Mouse (Mus musculus) kidney, embryonic 16.5 days (tissue): Measurements from ENCODE around the gene Rhobtb1. TPM values are rescaled to one million over a fixed set of nuclear protein-coding genes. Genes with fewer than 3 reads are reported as not detected.

Experiments used
- ATAC-seq: fragments of 200-750 bp; cut with Nextera tagmentation; 2 replicates; pipeline ENCODE4 v1.8.0; 2017; ENCODE audit warnings: moderate TSS enrichment; ENCODE audit not compliant: low FRiP score, low TSS enrichment
- H3K27ac ChIP-seq: fragments of 300-500 bp; sonication (generic); 2 replicates; pipeline ENCODE4 v1.5.1; 2014; ENCODE audit warnings: low read length
- H3K27me3 ChIP-seq: fragments of 300-500 bp; sonication (generic); 2 replicates; pipeline ENCODE4 v1.6.1; 2014; ENCODE audit warnings: low read length, control low read depth, mixed read lengths; ENCODE audit not compliant: insufficient read depth
- H3K36me3 ChIP-seq: fragments of 300-500 bp; sonication (generic); 2 replicates; pipeline ENCODE4 v1.6.1; 2014; ENCODE audit warnings: low read length, control low read depth, mixed read lengths; ENCODE audit not compliant: insufficient read depth
- H3K4me1 ChIP-seq: fragments of 300-500 bp; sonication (generic); 2 replicates; pipeline ENCODE4 v1.6.1; 2014; ENCODE audit warnings: low read length, control low read depth, mixed read lengths; ENCODE audit not compliant: insufficient read depth
- H3K4me2 ChIP-seq: fragments of 300-500 bp; sonication (generic); replicated peaks from 2 replicates; pipeline ENCODE4 v1.6.1; 2014; ENCODE audit warnings: low read depth, low read length
- H3K4me3 ChIP-seq: fragments of 300-500 bp; sonication (generic); 2 replicates; pipeline ENCODE4 v1.5.1; 2014; ENCODE audit warnings: mild to moderate bottlenecking, low read length
- H3K9ac ChIP-seq: fragments of 300-500 bp; sonication (generic); replicated peaks from 2 replicates; pipeline ENCODE4 v1.6.1; 2014; ENCODE audit warnings: low read length
- H3K9me3 ChIP-seq: fragments of 300-500 bp; sonication (generic); 2 replicates; pipeline ENCODE4 v1.6.1; 2016; ENCODE audit warnings: low read length, control low read depth
- WGBS: fragments of 180-500 bp; shearing (Covaris S2); extraction: QIAGEN DNeasy Blood & Tissue Kit; methylation state at CpG from one replicate; pipeline ENCODE4 v1.1.7; 2014; 5-methylcytosine and 5-hydroxymethylcytosine counted together
- polyA plus RNA-seq: library from polyadenylated mRNA; unstranded; fragments of >200 nt; fragmentation: Nextera tagmentation; extraction: Ambion mirVana; gene quantifications from 2 replicates; pipeline ENCODE4 v1.2.1, GENCODE M21; 2015

Rhobtb1 gene
- polyA plus RNA-seq, 1 experiment from 2014 or later, result 22.2 TPM

DNA sequence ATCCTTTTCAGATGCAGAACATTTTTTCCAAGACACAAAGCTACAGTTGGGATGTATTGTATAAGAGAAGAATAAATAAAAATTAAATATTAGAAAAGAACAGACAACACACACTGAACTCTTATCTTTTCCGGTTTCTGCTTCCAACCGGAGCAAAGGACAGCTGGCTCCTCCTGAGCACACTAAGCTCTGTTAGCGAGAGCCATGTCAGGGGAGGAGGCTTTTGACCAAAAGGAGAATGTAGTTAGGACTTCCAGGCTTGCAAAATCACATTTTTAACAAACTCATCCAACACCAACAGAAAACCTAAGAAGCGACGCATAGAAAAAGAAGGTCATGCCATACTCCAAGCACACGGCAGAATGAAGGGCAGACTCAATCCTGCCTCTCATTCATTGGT lies 54.8 kb downstream of the Rhobtb1 start:
- Histone ChIP-seq H3K9ac (no peak overlapping the region), H3K27ac (no peak overlapping the region), H3K4me1 (0 out of 2 replicates have a peak, but pooled peaks cover 4% of the 10 kb centered on the region), H3K36me3 (peaks cover 5% of the 10 kb centered on the region; the same call in 1 of the 2 replicates), H3K9me3 (no peaks in the 10 kb centered on the region), H3K4me3 (no peak overlapping the region), H3K27me3 (no peaks in the 10 kb centered on the region), H3K4me2 (no peak overlapping the region)
- WGBS, result 87% methylated on average over 6 of the region's 6 CpGs
- no peak for ATAC-seq

DNA sequence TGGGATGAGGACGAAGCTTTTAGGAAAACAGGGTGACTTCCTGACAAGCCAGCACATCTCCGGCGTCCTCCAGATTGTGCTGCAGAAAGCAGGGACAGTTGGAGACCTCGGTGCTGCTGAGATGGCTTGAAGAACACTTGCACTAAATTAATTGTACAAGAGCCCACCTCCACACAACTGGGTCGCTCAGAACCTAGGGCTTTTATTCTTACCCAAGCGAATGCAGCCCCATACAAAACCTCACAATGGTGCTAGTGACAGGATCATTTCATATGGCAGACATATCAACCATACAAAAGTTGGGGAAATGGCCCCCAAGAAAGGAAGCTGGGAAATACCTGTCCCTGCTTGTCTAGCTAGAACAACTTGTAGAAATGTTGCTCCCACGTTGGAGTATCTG lies 56.2 kb downstream of the Rhobtb1 start:
- ATAC-seq, result no peak
- Histone ChIP-seq H3K27ac (no peak overlapping the region), H3K27me3 (no peaks in the 10 kb centered on the region), H3K4me2 (no peak overlapping the region), H3K9ac (no peak overlapping the region), H3K4me3 (no peak overlapping the region), H3K4me1 (0 out of 2 replicates have a peak, but pooled peaks cover 4% of the 10 kb centered on the region), H3K9me3 (no peaks in the 10 kb centered on the region), H3K36me3 (peaks cover 5% of the 10 kb centered on the region; the same call in 1 of the 2 replicates)
- WGBS, result 82% methylated on average over 7 of the region's 7 CpGs

DNA sequence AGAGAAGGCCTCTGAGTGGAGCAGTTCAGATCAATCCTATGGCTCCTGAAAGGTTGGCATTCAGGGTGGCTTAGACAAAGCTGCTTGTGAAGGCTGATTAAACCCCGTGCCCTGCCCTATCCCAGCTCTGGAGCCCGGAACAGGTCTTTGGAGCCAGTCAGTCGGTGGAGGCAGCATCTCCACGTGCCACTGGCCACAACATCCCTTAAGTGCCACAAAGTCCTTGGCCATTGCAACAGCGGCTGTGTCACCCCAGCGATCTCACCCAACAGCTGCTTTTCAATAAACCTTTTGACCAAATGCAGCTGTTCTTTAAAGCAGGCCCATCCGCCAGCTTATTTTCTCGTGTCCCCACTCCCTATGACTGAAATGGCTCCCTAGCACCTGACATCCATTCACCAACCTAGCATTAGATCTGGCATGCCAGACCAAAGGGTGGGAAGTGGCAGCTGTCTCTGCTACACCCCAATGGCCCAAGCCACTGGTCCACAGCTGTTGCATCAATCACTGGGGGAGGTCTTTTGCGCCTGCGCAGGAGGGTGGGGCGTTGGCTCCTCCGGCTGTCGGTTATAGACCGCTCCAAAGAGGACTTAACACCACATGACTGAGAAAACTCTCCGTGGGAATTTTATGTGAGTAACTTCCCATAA lies 56.9 kb downstream of the Rhobtb1 start:
- WGBS, result 84% methylated on average over 15 of the region's 15 CpGs
- Histone ChIP-seq H3K4me2 (no peak overlapping the region), H3K27ac (no peak overlapping the region), H3K36me3 (peaks cover 5% of the 10 kb centered on the region; the same call in 1 of the 2 replicates), H3K27me3 (no peaks in the 10 kb centered on the region), H3K4me1 (0 out of 2 replicates have a peak, but pooled peaks cover 4% of the 10 kb centered on the region), H3K9ac (no peak overlapping the region), H3K9me3 (no peaks in the 10 kb centered on the region), H3K4me3 (no peak overlapping the region)
- no peak for ATAC-seq

DNA sequence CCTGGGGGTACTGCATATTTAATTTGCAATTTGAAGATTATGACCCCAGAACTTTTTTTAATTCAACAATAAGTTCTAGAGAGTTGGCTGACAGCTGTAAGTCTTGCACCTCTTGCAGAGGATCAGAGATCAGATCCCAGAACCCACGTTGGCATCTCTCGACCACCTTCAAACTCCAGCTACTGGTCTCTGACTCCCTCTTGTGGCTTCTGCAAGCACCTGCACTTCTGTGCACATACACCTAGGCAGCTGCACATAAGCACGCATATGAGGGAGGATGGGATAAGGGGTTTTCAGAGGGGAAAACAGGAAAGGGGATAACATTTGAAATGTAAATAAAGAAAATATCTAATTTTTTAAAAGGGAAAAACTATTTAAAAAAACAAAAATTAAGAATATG lies 57.5 kb downstream of the Rhobtb1 start:
- no peak overlapping the region for H3K27ac ChIP-seq
- no peak overlapping the region for H3K9ac ChIP-seq
- H3K9me3 ChIP-seq, result no peaks in the 10 kb centered on the region
- no peak overlapping the region for H3K4me3 ChIP-seq
- H3K4me2 ChIP-seq, result no peak overlapping the region
- peaks cover 5% of the 10 kb centered on the region; the same call in 1 of the 2 replicates for H3K36me3 ChIP-seq
- no peak for ATAC-seq
- H3K4me1 ChIP-seq, result 0 out of 2 replicates have a peak, but pooled peaks cover 4% of the 10 kb centered on the region
- no peaks in the 10 kb centered on the region for H3K27me3 ChIP-seq
- WGBS, result 94% methylated on average over 3 of the region's 3 CpGs

DNA sequence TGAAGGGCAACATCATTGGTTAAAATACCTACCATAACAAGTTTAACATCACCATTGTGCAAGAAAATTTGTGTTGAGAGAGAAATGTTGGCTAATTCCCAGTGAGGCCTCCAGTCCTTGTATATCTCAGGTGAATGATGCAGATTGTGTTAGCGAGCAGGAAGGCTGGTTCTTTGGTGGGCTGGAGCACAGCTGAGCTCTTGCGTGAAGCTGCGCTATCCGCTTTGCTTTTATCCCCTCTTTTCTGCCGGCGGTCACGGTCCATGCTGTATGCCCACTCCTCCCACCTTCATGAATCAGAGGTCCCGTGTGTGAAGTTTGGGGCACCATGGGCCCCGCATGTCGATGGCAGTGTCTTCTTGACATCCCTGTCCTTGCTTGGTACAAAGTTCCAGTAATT lies 58.8 kb downstream of the Rhobtb1 start:
- no peak for ATAC-seq
- WGBS, result 97% methylated on average over 10 of the region's 10 CpGs
- H3K9ac ChIP-seq, result no peak overlapping the region
- H3K4me3 ChIP-seq, result no peak overlapping the region
- H3K4me2 ChIP-seq, result no peak overlapping the region
- peaks cover 5% of the 10 kb centered on the region; the same call in 1 of the 2 replicates for H3K36me3 ChIP-seq
- no peak overlapping the region for H3K27ac ChIP-seq
- H3K27me3 ChIP-seq, result no peaks in the 10 kb centered on the region
- H3K9me3 ChIP-seq, result no peaks in the 10 kb centered on the region
- peaks cover 7% of the 10 kb centered on the region; the same call in 1 of the 2 replicates for H3K4me1 ChIP-seq

DNA sequence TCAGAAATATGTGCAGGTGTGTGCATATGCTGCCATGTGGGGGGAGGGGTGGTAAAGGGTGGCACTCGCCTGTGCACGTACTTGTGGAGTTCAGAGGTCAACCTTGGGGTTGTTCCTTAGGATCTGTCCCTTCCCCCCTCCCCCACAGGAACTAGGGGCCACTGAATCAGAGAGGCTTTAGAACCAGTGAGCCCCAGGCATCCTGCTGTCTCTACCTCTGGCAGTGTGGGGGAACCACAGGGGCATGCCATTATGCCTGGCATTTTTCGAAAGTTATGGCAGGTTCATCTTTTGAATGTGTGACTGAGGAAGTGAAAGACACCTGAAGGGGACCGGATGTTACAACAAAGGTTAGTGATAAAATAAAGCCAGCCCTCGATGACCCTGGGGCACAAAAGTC lies 59.4 kb downstream of the Rhobtb1 start:
- Histone ChIP-seq H3K4me2 (no peak overlapping the region), H3K4me3 (no peak overlapping the region), H3K27ac (no peak overlapping the region), H3K27me3 (no peaks in the 10 kb centered on the region), H3K9ac (no peak overlapping the region), H3K4me1 (peaks cover 7% of the 10 kb centered on the region; the same call in 1 of the 2 replicates), H3K36me3 (peaks cover 5% of the 10 kb centered on the region; the same call in 1 of the 2 replicates), H3K9me3 (no peaks in the 10 kb centered on the region)
- WGBS, result 74% methylated on average over 5 of the region's 5 CpGs
- ATAC-seq, result no peak

DNA sequence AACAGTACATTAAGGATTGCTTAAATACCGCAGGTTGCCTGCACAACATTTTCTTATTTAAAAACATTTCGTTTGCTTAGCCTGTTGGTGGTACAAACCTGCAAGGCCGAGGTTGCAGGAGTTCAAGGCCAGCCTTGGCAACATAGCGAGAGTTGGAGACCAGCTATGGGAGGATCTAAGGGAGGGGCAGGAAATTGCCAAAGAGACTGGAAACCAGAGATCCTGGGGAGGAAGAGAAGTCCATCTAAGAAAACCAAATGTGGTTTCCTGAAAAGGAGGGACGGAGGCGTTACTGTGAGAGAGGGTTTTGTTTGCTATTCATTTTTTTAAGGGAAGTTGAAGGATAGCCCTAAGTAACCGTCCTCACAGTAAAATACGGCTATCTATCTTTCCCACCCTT lies 60.3 kb downstream of the Rhobtb1 start:
- H3K27ac ChIP-seq, result peak overlapping the region; percentile 99
- no peaks in the 10 kb centered on the region for H3K27me3 ChIP-seq
- ATAC-seq, result no peak
- 49% methylated on average over 8 of the region's 8 CpGs for WGBS
- no peaks in the 10 kb centered on the region for H3K9me3 ChIP-seq
- H3K4me1 ChIP-seq, result peaks cover 7% of the 10 kb centered on the region; the same call in 1 of the 2 replicates
- peak overlapping the region; percentile 81 for H3K4me3 ChIP-seq
- H3K36me3 ChIP-seq, result peaks cover 10% of the 10 kb centered on the region
- H3K9ac ChIP-seq, result peak overlapping the region; percentile 93
- H3K4me2 ChIP-seq, result peak overlapping the region; percentile 95

DNA sequence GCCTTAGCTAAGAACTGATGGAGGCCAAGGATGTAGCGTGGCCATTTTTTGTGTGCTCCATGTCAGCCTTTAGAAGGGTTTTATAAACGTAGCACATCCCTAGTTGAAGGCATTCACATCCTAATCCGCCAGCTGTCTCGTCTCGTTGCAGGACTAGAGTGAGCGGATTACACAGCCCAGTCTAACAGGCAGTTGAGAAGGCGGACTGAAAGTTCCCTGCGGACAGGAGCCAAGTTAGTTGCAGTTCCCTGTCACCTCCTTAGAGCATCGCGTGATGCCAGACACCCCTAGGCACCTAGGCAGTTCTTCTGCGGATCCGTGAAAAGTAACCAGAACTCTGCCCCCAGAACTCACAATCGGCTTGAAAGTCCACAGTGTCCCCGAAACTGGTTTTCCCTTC lies 60.7 kb downstream of the Rhobtb1 start:
- 5% methylated on average over 14 of the region's 14 CpGs for WGBS
- H3K27me3 ChIP-seq, result no peaks in the 10 kb centered on the region
- peak; percentile 20; the same call in 1 of the 2 replicates for ATAC-seq
- peak overlapping the region; percentile 95 for H3K4me2 ChIP-seq
- peak overlapping the region; percentile 81 for H3K4me3 ChIP-seq
- H3K9me3 ChIP-seq, result no peaks in the 10 kb centered on the region
- H3K27ac ChIP-seq, result peak overlapping the region; percentile 99
- H3K4me1 ChIP-seq, result peaks cover 7% of the 10 kb centered on the region; the same call in 1 of the 2 replicates
- H3K36me3 ChIP-seq, result peaks cover 11% of the 10 kb centered on the region
- H3K9ac ChIP-seq, result peak overlapping the region; percentile 93

DNA sequence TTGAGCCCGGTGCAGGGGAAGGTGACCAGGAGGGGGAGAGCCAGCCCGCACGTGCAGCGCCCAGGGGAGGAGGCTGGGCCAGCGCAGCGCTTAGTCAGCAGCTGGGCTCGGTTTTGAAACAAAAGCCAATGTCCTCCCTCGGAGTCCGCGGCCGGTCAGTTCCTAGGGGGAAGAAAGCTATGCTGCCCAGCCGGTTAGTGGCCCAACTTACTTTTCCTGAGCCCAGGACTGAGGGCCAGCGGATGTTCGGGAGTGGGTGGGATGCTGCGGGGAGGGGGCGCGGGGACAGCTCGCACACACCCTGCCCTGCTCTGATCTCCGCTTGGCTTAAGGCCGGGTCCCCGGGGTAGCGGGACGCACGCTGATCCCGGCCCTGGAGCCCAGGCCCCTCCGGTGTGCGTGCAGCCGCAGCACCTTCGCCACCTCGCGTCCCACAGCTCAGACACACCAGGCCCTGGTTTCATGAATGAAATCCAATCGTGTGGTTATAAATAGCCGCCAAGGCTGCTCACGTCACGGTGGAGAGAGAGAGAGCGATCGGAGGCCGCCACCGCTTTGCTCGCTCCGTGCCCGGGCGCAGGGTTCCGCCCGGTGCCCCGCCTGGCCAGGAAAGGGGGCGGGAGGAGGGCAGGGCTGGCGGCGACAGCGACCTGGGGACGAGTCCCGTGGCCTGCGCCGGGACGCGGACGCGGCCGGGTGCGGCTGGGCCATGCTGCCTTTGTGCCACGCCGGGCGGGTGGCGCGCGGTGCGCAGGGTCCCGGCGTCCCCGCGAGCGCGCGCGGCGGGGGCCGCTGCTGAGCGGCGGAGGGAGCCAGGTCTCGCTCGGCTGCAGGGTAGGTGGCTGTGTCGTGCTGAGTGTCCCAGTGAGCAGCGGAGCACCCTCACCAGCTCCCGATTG lies 61.6 kb downstream of the Rhobtb1 start, which contains the start of gene A930033H14Rik:
A930033H14Rik (minus strand) TSS at position 557 of the 899 bp plus-strand sequence.
- Histone ChIP-seq H3K27ac (peak within 1 kb of the TSS; percentile 99), H3K4me2 (peak within 1 kb of the TSS; percentile 95), H3K36me3 (peaks cover 15% of the 10 kb centered on the region), H3K27me3 (no peaks in the 10 kb centered on the region), H3K9me3 (no peaks in the 10 kb centered on the region; the same call in 1 of the 2 replicates), H3K4me3 (peak within 1 kb of the TSS; percentile 81), H3K9ac (peak within 1 kb of the TSS; percentile 93), H3K4me1 (peaks cover 7% of the 10 kb centered on the region; the same call in 1 of the 2 replicates)
- under 1% methylated on average over 69 of the region's 84 CpGs for WGBS
- peak; percentile 94 for ATAC-seq
